Mouse (Mus musculus) adrenal gland, postnatal 10 days (tissue): Measurements from ENCODE around the gene Klf17. TPM values are rescaled to one million over a fixed set of nuclear protein-coding genes. Genes with fewer than 3 reads are reported as not detected.

ENCODE experiments used
- total RNA-seq, 2 experiments: library from RNA; stranded (reverse); gene quantifications; 2 replicates each; pipeline ENCODE4 v1.2.3; 2021

Klf17 gene
- total RNA-seq, 2 experiments from 2014 or later = not detected

Other genes with a start within 250 kb of the Klf17 start
- 10 to 100 TPM; 74.8 to 96.0 TPM for gene Eri3, start 215.3 kb downstream of the Klf17 start, total RNA-seq
- 10 to 100 TPM; 25.6 to 29.6 TPM for gene Dmap1, start 83.4 kb downstream of the Klf17 start, total RNA-seq
- gene Gm12845, start 41.2 kb downstream of the Klf17 start, total RNA-seq = not detected
- 1 to 10 TPM; 8.6 to 9.2 TPM for gene Slc6a9, start 68.9 kb upstream of the Klf17 start, total RNA-seq
- gene Ccdc24, start 106.9 kb upstream of the Klf17 start, total RNA-seq = under 1 TPM; 0.64 to 0.78 TPM
- gene B4galt2, start 117.8 kb upstream of the Klf17 start, total RNA-seq = 10 to 100 TPM; 14.2 to 17.7 TPM
- 100 to 1,000 TPM; 145 to 149 TPM for gene Atp6v0b, start 121.7 kb upstream of the Klf17 start, total RNA-seq
- 1 to 10 TPM; 5.6 to 7.0 TPM for gene Dph2, start 126.4 kb upstream of the Klf17 start, total RNA-seq
- 10 to 100 TPM; 39.0 to 55.1 TPM for gene Ipo13, start 149.4 kb upstream of the Klf17 start, total RNA-seq
- gene Artn, start 164.1 kb upstream of the Klf17 start, total RNA-seq = under 1 TPM; 0.12 to 0.42 TPM